Mouse (Mus musculus): ENCODE measurements around the gene Chn2. TPM values are rescaled to one million over a fixed set of nuclear protein-coding genes. Genes with fewer than 3 reads are reported as not detected.

The Chn2 gene
- polyA plus RNA-seq, 1 experiment from 2014 or later = 16.8 TPM

DNA sequence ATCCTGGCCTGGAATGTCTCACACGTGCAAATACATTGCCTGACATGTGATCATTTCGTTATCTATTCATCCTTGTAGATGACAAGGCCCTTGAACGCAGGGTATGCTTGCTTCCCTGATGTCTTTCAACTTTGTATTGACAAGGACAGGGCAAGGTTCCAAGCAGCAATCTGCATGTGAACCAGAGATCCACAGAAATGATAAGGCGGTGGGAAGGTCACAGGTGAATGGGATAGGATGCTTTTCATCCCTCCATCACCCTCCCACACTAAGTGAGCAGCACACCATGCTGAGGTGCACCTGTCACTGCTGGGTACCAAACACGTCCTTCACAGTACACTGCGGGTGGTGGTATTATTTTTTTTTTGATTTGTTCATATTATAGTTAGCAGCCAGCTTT lies 240.9 kb downstream of the Chn2 start:
- Histone ChIP-seq H3K4me2 (ENCODE audit: low read length) (no peak overlapping the region), H3K9me3 (replicated peaks; ENCODE audit: low read length) (no peaks in the 10 kb centered on the region), H3K27me3 (ENCODE audit: insufficient read depth, low read length) (no peaks in the 10 kb centered on the region), H3K4me3 (replicated peaks; ENCODE audit: low read depth, low read length) (no peak overlapping the region), H3K36me3 (ENCODE audit: insufficient read depth, low read length) (no peaks in the 10 kb centered on the region), H3K27ac (no peak overlapping the region), H3K9ac (ENCODE audit: low read depth, low read length) (no peak overlapping the region), H3K4me1 (replicated peaks; ENCODE audit: insufficient read depth, low read length) (peaks cover 22% of the 10 kb centered on the region)
- TF ChIP-seq CTCF (IDR thresholded peaks at IDR 0.05; ENCODE audit: low read depth) = no peak
- WGBS = 82% methylated on average over 6 of the region's 6 CpGs
- no peak for ATAC-seq (replicated peaks; ENCODE audit: low FRiP score, low read depth)
- DNase-seq (ENCODE audit: low spot score) = no peak

DNA sequence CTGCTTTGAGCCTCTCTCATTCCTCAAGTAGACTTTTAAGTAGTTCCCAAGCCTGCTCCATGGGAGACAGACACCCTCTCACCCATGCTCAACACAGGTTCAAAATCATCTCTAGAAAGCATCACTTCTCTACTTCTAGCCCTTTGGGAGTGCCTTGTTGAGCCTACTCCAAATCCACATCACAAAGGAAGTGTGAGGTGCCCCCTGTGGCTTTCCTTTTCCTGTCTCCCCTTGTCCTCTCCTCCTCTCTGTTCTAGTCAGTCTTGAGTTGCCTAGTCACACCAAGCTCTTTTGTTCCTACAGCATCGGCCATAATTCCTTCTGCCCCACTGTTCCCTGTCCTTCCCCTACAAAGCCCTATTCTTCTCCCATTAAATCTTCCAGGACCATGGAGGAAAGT lies 243.9 kb downstream of the Chn2 start:
- Histone ChIP-seq H3K4me3 (replicated peaks; ENCODE audit: low read depth, low read length) (no peak overlapping the region), H3K4me1 (replicated peaks; ENCODE audit: insufficient read depth, low read length) (peaks cover 10% of the 10 kb centered on the region), H3K9me3 (replicated peaks; ENCODE audit: low read length) (no peaks in the 10 kb centered on the region), H3K36me3 (ENCODE audit: insufficient read depth, low read length) (no peaks in the 10 kb centered on the region), H3K27me3 (ENCODE audit: insufficient read depth, low read length) (no peaks in the 10 kb centered on the region), H3K9ac (ENCODE audit: low read depth, low read length) (no peak overlapping the region), H3K27ac (no peak overlapping the region), H3K4me2 (ENCODE audit: low read length) (no peak overlapping the region)
- ATAC-seq (replicated peaks; ENCODE audit: low FRiP score, low read depth) (no peak), DNase-seq (ENCODE audit: low spot score) (no peak)
- no peak for TF ChIP-seq CTCF (IDR thresholded peaks at IDR 0.05; ENCODE audit: low read depth)
- WGBS = 86% methylated on average over 1 of the region's 1 CpGs

DNA sequence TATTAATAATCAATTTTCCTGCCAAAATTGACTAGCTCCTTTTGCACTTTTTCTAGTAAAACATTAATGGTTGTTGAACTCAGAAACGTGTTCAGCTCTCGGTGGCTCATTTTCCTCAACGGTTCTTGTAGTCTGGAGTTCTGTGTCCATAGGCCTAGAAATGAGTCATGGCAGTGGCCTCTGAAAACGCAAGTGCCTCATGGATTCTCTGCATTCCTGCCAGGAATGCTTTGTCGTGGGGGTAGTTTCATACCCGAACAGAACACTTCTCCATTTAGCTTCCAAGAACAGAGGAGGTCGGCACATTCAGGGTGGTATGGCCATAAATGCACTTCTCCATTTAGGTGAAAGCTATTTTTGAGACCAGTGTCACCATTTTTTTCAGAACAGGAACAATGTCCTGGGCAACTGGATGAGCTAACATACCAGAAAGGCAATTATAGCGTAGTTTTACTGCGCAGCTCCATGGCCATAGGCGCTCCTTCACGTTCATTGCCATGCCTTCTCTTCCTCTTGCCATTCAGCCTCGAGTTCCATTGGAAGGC lies 244.9 kb downstream of the Chn2 start:
- no peak for ATAC-seq (replicated peaks; ENCODE audit: low FRiP score, low read depth)
- Histone ChIP-seq H3K27me3 (ENCODE audit: insufficient read depth, low read length) (no peaks in the 10 kb centered on the region), H3K27ac (no peak overlapping the region), H3K4me1 (replicated peaks; ENCODE audit: insufficient read depth, low read length) (0 out of 2 replicates have a peak, but pooled peaks cover 3% of the 10 kb centered on the region), H3K4me2 (ENCODE audit: low read length) (no peak overlapping the region), H3K9me3 (replicated peaks; ENCODE audit: low read length) (no peaks in the 10 kb centered on the region), H3K36me3 (ENCODE audit: insufficient read depth, low read length) (no peaks in the 10 kb centered on the region), H3K9ac (ENCODE audit: low read depth, low read length) (no peak overlapping the region), H3K4me3 (replicated peaks; ENCODE audit: low read depth, low read length) (no peak overlapping the region)
- DNase-seq (ENCODE audit: low spot score) = no peak
- TF ChIP-seq CTCF (IDR thresholded peaks at IDR 0.05; ENCODE audit: low read depth) = no peak
- 78% methylated on average over 12 of the region's 12 CpGs for WGBS

DNA sequence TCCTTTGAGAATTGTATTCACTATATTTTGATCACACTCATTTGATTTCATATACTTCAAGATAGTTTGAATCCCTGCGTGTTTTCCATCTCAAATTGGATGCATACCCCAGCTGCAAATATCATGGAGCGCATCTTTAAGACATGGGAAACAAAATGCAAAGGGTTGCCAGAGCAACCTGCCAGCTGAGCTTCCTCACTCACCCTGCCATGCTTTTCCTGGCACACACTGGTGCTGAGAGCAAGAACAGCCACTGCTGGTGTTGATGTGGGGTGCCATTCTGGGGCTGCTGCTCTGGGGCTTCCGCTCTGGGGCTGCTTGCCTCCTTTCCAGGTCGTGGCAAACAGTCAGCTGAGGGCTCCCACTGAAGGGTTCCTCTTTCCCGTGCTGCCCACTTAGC lies 247.5 kb downstream of the Chn2 start:
- Histone ChIP-seq H3K27ac (no peak overlapping the region), H3K9ac (ENCODE audit: low read depth, low read length) (no peak overlapping the region), H3K4me2 (ENCODE audit: low read length) (no peak overlapping the region), H3K9me3 (replicated peaks; ENCODE audit: low read length) (no peaks in the 10 kb centered on the region), H3K4me3 (replicated peaks; ENCODE audit: low read depth, low read length) (no peak overlapping the region), H3K27me3 (ENCODE audit: insufficient read depth, low read length) (no peaks in the 10 kb centered on the region), H3K36me3 (ENCODE audit: insufficient read depth, low read length) (no peaks in the 10 kb centered on the region), H3K4me1 (replicated peaks; ENCODE audit: insufficient read depth, low read length) (no peaks in the 10 kb centered on the region)
- ATAC-seq (replicated peaks; ENCODE audit: low FRiP score, low read depth) = no peak
- no peak for TF ChIP-seq CTCF (IDR thresholded peaks at IDR 0.05; ENCODE audit: low read depth)
- DNase-seq (ENCODE audit: low spot score) = no peak
- WGBS = 84% methylated on average over 5 of the region's 5 CpGs

DNA sequence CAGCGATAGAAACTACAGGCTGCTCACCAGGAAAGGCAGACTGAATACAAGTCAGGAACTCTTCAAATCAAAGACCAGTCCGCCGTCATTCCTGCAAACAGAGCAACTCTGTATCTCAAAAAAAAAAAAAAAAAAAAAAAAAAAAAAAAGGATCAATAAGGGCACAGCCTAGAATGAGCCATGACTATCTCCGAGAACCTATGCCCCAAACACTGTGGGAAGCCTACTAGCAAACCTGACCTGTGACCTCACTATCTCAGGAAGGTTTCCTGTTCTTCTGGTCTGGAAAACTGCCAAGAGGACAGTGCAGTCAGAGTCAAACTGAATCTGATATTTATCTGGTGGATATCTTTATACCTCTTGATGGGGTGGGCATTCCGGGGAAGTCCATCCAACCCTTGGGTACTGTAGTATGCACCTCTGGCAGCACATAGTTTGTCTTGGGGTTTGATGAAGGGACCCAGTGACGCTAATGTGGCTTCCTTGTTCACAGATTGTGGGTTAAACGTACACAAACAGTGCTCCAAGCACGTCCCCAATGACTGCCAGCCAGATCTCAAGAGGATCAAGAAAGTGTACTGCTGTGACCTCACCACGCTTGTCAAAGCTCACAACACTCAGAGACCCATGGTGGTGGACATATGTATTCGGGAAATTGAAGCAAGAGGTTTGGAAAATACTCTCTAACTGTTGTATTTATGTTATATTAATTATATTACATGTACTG lies 250.6 kb downstream of the Chn2 start:
- H3K9me3 ChIP-seq (replicated peaks; ENCODE audit: low read length) = no peaks in the 10 kb centered on the region
- H3K4me3 ChIP-seq (replicated peaks; ENCODE audit: low read depth, low read length) = no peak overlapping the region
- H3K27me3 ChIP-seq (ENCODE audit: insufficient read depth, low read length) = no peaks in the 10 kb centered on the region
- no peak for TF ChIP-seq CTCF (IDR thresholded peaks at IDR 0.05; ENCODE audit: low read depth)
- no peaks in the 10 kb centered on the region for H3K4me1 ChIP-seq (replicated peaks; ENCODE audit: insufficient read depth, low read length)
- no peak overlapping the region for H3K9ac ChIP-seq (ENCODE audit: low read depth, low read length)
- 71% methylated on average over 10 of the region's 10 CpGs for WGBS
- DNase-seq (ENCODE audit: low spot score) (no peak), ATAC-seq (replicated peaks; ENCODE audit: low FRiP score, low read depth) (no peak)
- H3K4me2 ChIP-seq (ENCODE audit: low read length) = no peak overlapping the region
- H3K27ac ChIP-seq = no peak overlapping the region
- no peaks in the 10 kb centered on the region for H3K36me3 ChIP-seq (ENCODE audit: insufficient read depth, low read length)

DNA sequence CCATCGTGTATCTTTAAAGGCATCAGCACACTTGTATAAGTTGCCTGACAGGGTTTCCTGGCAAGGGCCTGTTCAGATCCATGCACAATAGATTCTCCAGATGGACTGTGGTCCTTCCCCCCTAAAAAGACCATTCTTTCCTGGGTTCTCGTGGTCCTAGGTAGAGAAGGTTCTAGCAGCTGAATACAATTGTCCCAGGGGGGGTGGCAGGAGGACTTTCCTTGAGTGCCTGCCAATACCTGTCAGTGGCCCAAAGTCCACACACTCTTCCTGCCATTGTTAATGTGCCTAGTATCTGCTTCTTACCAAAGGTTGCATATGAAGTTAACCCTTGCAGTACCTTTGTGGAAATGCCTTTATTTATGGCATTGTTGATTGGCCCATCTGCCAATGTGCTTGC lies 257.9 kb downstream of the Chn2 start:
- no peak overlapping the region for H3K9ac ChIP-seq (ENCODE audit: low read depth, low read length)
- H3K4me2 ChIP-seq (ENCODE audit: low read length) = no peak overlapping the region
- no peak overlapping the region for H3K27ac ChIP-seq
- H3K27me3 ChIP-seq (ENCODE audit: insufficient read depth, low read length) = no peaks in the 10 kb centered on the region
- no peak for ATAC-seq (replicated peaks; ENCODE audit: low FRiP score, low read depth)
- 77% methylated on average over 2 of the region's 2 CpGs for WGBS
- H3K4me1 ChIP-seq (replicated peaks; ENCODE audit: insufficient read depth, low read length) = no peaks in the 10 kb centered on the region
- DNase-seq (ENCODE audit: low spot score) = no peak
- H3K4me3 ChIP-seq (replicated peaks; ENCODE audit: low read depth, low read length) = no peak overlapping the region
- H3K36me3 ChIP-seq (ENCODE audit: insufficient read depth, low read length) = no peaks in the 10 kb centered on the region
- no peaks in the 10 kb centered on the region for H3K9me3 ChIP-seq (replicated peaks; ENCODE audit: low read length)
- no peak for TF ChIP-seq CTCF (IDR thresholded peaks at IDR 0.05; ENCODE audit: low read depth)

Data from kidney, postnatal 0 days (tissue).